Mouse (Mus musculus) spleen, adult 12 weeks (tissue): Measurements from ENCODE around the gene Vsig2.

Experiments used
- DNase-seq: peaks from one replicate; pipeline ENCODE4 v3.0.0; 2022; ENCODE audit warnings: low spot score

The Vsig2 gene

DNA sequence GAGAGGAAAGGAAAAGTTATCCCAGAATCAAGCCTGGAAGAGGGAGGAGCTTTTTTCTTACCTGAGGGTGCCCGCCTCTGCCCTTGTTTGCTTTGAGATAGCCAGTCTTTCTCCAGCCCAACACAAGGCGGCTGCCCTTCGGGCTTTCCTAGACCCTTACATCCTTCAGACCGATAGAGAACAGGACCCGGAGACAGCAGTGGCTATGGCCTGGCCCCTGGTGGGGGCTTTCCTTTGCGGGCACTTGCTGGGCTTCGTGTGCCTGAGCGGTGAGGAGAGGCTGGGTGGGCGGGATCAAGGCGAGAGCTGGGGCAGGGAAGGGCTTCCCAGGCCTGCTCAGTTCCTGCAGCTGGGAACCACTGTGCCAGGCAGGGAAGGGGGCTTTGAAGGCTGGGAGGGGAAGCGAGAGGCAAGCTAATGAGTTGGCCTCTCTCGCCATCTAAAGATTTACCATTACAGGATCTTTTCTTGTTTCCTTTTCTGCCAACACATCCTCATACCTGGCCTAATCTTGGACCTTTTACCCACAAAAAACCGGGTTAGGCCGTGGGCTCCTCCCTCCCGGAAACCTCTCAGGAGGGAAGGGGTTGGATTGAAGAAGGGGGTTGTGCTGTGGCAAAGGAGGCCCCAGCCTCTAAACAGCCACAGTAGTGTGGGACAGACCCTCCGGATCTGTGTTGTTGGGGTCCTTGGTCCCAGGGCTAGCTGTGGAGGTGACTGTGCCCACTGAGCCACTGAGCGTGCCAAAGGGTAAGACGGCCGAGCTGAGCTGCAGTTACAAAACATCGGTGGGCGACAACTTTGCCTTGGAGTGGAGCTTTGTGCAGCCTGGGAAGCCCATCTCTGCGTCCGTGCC, at the start of gene Vsig2:
TSS of gene Vsig2 (plus strand) at position 86 of the 856 bp plus-strand sequence.
- no peak for DNase-seq

GRCm38 (mm10) chr9:37489446-37490120, 49.5 kb upstream of the Vsig2 start:
- DNase-seq, result peak; percentile 9

GRCm38 (mm10) chr9:37495761-37496160, 43.3 kb upstream of the Vsig2 start:
- DNase-seq, result no peak

DNA sequence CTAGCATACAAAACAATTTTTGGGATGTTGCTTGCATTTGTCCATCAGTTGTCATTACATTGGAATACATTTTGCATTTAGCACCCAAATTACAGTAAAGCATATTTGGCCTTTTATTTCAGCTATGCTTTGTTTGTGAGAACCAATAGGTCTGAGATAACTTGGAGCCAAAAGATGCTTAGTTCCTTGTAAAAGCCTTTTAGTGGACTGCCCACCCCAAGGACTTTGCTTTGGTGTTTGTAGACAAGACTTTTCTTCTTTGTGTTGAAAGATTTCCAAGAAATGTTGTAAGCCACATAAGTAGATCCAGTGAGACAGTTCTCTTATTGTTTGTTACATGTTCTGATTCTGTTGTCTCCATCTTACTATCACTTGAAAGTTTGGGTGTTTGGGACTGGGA, 42.7 kb upstream of the Vsig2 start:
- no peak for DNase-seq

DNA sequence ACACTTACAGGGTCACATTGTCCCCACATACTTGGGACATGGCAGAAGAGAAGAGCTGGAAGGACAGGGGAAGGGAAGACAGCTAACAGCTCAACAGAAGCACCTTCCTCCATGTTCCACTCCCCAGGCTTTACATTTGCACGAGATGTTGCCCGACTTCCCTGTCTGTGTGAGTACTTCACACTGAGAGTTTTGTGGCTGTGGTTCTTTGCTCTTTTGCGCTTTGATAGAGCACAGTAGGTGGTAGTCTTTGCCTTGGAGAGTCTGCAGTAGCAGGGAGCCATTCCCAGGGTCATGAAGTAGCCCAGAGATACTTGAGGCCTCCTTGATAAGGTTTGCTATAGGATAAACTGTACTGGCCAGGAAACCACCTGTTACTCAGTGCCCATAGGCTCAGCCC, 38.9 kb upstream of the Vsig2 start:
- no peak for DNase-seq

GRCm38 (mm10) chr9:37501170-37501569, 37.9 kb upstream of the Vsig2 start:
- no peak for DNase-seq

GRCm38 (mm10) chr9:37504348-37504747, 34.7 kb upstream of the Vsig2 start:
- no peak for DNase-seq

DNA sequence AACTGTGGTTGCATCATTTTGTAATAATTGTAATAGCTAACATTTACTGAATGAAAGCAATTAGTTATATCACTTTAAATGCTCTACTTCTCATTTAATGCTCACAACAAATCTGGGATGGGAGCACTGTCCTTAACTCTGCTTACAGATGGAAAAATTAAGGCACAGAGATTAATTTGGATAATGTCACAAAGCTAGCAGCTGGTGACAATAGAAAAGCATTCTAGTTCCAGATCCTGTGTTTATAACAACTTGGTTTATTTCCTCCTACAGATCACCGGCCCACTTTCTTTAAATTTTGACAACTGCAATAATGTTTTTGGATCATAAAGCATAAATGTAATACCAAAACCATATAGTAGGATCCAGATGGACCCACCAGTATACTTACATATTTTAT, 33.0 kb upstream of the Vsig2 start:
- no peak for DNase-seq

- no peak for DNase-seq
Observed at GRCm38 (mm10) chr9:37512097-37512496, 27.0 kb upstream of the Vsig2 start.

- no peak for DNase-seq
Observed at GRCm38 (mm10) chr9:37514456-37514855, 24.6 kb upstream of the Vsig2 start.

- DNase-seq, result no peak
Observed at GRCm38 (mm10) chr9:37517467-37517866, 21.6 kb upstream of the Vsig2 start.

DNA sequence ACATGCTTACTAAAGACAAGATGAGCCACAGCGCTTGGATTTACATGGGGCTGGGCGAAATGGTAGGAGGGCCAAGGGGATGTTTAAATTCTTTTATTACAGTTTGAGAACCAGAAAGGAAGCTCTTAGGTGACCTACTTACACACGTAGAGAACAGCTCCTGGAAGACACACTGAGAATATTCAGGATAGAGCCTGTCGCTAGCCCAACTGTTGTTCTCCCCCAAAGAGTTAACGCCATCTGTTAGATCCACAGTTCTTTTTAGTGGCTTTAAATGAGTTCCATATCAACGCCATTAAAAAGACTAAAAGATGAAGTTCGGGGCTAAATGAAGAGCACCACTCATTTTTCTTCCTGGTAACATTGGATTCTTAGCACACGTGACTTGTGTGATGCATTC, 20.1 kb upstream of the Vsig2 start:
- no peak for DNase-seq

DNA sequence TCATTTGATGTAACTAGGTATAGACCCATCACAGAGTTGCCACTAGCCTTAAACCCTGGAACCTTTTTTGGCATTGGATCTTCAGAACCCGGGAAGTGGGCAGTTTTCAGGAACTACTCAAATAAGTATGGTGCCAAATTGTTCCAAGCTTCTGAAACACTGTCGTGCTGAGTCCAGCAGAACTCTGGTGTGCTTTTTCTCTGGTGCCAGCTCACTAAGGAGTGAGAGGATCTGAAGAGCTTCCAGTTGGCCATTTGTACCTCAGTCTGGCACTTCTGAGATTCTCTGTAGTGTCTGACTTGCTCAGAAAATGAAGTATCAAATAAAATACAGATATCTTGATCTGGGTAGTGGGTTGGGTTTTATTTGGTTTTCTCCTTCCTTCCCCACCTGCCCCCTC, 19.1 kb upstream of the Vsig2 start:
- no peak for DNase-seq

GRCm38 (mm10) chr9:37525461-37525860, 13.6 kb upstream of the Vsig2 start:
- no peak for DNase-seq

GRCm38 (mm10) chr9:37526443-37527395, 12.3 kb upstream of the Vsig2 start:
- no peak for DNase-seq

DNA sequence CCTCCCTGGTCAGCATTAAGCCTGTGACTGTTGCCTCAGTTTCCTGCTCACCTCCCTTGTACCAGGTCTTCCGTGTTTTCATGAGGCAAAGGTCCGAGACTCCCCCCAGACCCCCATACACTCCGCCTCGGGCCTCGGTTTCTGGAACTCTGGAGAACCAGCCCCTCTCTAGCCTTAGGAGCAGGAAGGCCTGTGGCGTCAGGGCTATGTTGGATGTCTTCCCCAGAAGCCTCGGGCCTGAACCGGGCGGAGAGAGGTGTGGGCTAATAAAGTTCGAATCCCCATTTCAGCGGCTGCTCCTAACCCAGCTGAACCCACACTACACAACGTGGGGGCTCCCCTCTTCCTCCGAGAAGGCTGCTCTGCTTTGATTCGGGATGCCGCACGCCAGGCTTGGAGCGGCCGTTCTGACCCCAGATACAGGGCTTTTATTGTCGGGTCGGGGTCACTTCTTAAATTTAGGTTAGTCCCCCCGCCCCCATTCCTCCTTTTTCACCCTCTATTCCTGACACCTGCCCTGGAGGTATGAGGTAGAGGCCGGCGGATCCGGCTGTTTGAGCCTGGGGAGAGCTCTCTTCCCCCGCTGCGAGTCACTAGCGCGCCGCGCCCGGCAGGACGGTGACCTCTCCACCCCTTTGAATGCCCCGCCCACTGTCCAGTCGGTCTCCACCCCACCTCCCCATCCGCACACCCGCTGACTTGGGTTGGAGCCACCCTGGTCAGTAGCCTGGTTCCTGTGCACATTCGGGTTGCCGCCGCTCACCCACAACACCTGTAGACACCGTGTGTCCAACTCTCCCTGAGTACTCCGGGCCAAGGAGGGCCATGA, 11.4 kb upstream of the Vsig2 start, which contains the start of gene Esam:
TSS of gene Esam (plus strand) at position 683 of the 829 bp plus-strand sequence.
- no peak for DNase-seq

- no peak for DNase-seq
Observed at GRCm38 (mm10) chr9:37528225-37528970, 10.7 kb upstream of the Vsig2 start.

DNA sequence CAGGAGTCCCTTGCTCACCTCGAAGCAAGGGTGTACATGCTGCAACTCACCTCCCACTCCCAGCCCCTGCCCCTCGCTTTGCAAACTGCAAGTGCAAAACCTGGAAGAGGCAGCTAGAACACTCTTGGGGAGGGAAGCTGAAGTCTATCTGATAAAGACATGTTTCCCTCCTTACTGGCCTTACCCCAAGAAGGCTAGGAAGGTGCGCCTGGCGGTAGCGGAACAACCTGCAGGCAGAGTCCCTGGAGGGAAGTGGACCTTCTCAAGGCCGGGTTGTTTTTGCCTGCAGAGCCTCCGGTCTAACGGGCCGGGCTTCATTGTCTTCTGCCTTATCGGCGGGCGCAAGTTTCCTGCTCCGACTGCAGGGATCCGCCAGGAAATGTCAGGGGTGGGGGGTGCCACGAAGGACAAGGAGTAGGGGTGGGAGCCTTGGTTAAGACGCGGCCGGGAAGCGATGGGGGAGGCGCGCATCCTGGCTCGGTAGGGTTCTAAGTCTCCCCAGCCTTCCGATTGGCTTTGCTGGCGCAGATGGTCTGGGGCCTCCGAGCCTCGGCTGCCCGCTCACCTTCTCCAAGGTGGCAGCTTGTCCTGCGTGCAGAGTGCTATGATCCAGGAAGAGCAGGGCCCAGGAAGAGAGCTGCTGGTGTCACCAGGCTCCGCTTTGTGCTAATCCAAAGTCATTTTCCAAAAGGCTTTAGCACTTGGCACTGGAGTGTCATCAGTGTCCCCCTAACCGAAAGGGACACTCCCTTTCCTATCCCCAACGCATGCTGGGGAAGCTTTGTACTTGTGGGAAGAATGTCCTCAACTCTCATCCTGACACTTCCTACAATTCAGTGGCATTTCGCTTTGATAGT, 8.8 kb upstream of the Vsig2 start:
- DNase-seq, result no peak

- no peak for DNase-seq
Observed at GRCm38 (mm10) chr9:37530888-37531705, 8.0 kb upstream of the Vsig2 start.
